Mouse (Mus musculus) gastrocnemius, adult 8-10 months (tissue): ENCODE measurements around the gene Msx2. TPM values are rescaled to one million over a fixed set of nuclear protein-coding genes. Genes with fewer than 3 reads are reported as not detected.

ENCODE experiments used
- total RNA-seq, 4 experiments: library from RNA; stranded (reverse); gene quantifications; 2 replicates each; pipeline ENCODE4 v1.2.4; 2022

The Msx2 gene
- total RNA-seq, 4 experiments from 2014 or later = not detected

Other genes starting within 250 kb of the Msx2 start
- under 1 TPM; 0.22 to 0.48 (median 0.45) TPM for gene Ror2, start 186.9 kb downstream of the Msx2 start, total RNA-seq
- 10 to 100 TPM in 2 of 4 experiments, 1 to 10 TPM in 2; 9.8 to 11.2 (median 10.5) TPM for gene Sptlc1, start 95.7 kb downstream of the Msx2 start, total RNA-seq